Mouse (Mus musculus) liver, adult 2 months (tissue): Measurements from ENCODE around the gene Rps15a. TPM values are rescaled to one million over a fixed set of nuclear protein-coding genes. Genes with fewer than 3 reads are reported as not detected.
A peak's percentile ranks its signal among the peaks of the same experiment; 100 is the strongest.

Experiments used
- DNase-seq: peaks from one replicate; pipeline ENCODE4 v3.0.0-alpha.2; 2011; ENCODE audit warnings: low read depth, low spot score; ENCODE audit errors: extremely low read depth
- H3K27ac ChIP-seq: fragments of 200-500 bp; replicated peaks from 2 replicates; pipeline ENCODE4 v1.5.1; 2012; ENCODE audit warnings: low read depth, mild to moderate bottlenecking, control low read depth, inconsistent platforms, low read length; ENCODE audit not compliant: insufficient read depth
- H3K27me3 ChIP-seq: fragments of 200-500 bp; 2 replicates; pipeline ENCODE4 v1.6.1; 2012; ENCODE audit warnings: mild to moderate bottlenecking, moderate library complexity, low read length, inconsistent platforms; ENCODE audit not compliant: control insufficient read depth, insufficient read depth
- H3K36me3 ChIP-seq: fragments of 200-500 bp; 2 replicates; pipeline ENCODE4 v1.6.1; 2012; ENCODE audit warnings: low read length, inconsistent platforms; ENCODE audit not compliant: control insufficient read depth, insufficient read depth
- H3K4me1 ChIP-seq: fragments of 200-500 bp; 2 replicates; pipeline ENCODE4 v1.6.1; 2011; ENCODE audit warnings: low read length; ENCODE audit not compliant: control insufficient read depth, insufficient read depth
- H3K4me3 ChIP-seq: fragments of 200-500 bp; 2 replicates; pipeline ENCODE4 v1.5.1; 2011; ENCODE audit warnings: low read depth, mild to moderate bottlenecking, control low read depth, low read length, moderate library complexity; ENCODE audit not compliant: insufficient read depth
- H3K79me2 ChIP-seq: fragments of 200-500 bp; 2 replicates; pipeline ENCODE4 v1.6.1; 2012; ENCODE audit warnings: inconsistent platforms, mild to moderate bottlenecking, low read length, moderate library complexity; ENCODE audit not compliant: control insufficient read depth, insufficient read depth
- H3K9ac ChIP-seq: fragments of 200-500 bp; 2 replicates; pipeline ENCODE4 v1.6.1; 2012; ENCODE audit warnings: low read depth, mild to moderate bottlenecking, control low read depth, inconsistent platforms, low read length
- CTCF ChIP-seq: fragments of 200-500 bp; IDR thresholded peaks from 2 replicates; pipeline ENCODE4 v1.5.1; 2011; ENCODE audit warnings: low read depth, low read length, control low read depth
- POLR2A ChIP-seq: fragments of 200-500 bp; IDR thresholded peaks from 2 replicates; pipeline ENCODE4 v1.6.1; 2011; ENCODE audit warnings: low read length, control low read depth; ENCODE audit not compliant: insufficient read depth; ENCODE audit errors: extremely low read depth
- WGBS: fragments of 180-500 bp; shearing (Covaris S2); methylation state at CpG from one replicate; pipeline ENCODE4 v1.1.7; 2018; 5-methylcytosine and 5-hydroxymethylcytosine counted together
- polyA plus RNA-seq: library from polyadenylated mRNA; depleted of rRNA; stranded (reverse); fragments of >200 nt; gene quantifications from 2 replicates; pipeline ENCODE4 v1.2.3, GENCODE M21; 2012
- total RNA-seq: library from RNA; depleted of rRNA; stranded (reverse); fragments of >200 nt; gene quantifications from 2 replicates; pipeline ENCODE4 v1.2.3, GENCODE M21; 2014

Gene Rps15a
- total and polyA plus RNA-seq, 2 experiments = 154 to 651 TPM

DNA sequence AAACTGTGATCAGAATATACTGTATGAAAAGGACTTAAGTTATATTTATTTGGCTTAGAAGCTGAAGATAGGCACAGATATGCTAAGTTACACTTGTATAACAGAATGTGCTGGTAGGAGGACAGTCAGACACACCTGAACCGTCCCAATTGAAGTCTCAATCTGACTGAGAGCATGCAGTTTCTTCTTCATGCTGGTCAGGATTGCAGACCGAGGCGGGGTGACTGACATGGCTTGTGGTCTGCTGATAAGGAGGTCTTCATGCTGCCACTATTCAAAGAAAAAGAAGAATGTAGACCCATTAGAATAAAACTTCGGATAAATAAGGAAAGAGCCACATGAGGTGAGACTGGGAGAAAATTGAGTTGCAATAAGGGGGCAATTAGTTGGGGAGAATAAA lies 27.1 kb upstream of the Rps15a start:
- Histone ChIP-seq H3K4me1 (no peaks in the 10 kb centered on the region; the same call in 1 of the 2 replicates), H3K36me3 (peaks cover 60% of the 10 kb centered on the region), H3K4me3 (no peak overlapping the region), H3K27ac (no peak overlapping the region), H3K9ac (no peak overlapping the region), H3K27me3 (no peaks in the 10 kb centered on the region), H3K79me2 (no peaks in the 10 kb centered on the region; the same call in 1 of the 2 replicates)
- DNase-seq = no peak
- no peak for TF ChIP-seq POLR2A
- no peak for TF ChIP-seq CTCF
- WGBS = 89% methylated on average over 4 of the region's 4 CpGs

DNA sequence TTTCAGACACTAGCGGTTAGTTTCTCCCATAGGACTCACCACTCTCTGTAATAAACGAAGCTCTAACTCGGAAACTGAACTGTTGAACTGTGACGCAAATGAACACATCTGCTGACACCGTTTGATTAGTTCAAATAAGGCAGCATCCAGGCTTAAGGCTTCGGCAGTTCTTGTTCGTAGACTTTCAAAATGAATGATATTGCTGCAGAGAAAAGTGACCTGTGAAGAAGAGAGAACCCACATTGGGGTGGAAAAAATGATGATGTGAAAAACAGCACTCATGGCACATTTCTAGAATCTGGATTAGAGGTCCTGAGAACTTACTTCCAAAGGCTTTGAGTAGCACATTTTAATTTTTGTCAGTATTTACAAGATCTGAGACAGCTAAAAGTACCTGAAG lies 25.3 kb upstream of the Rps15a start:
- H3K27me3 ChIP-seq = no peaks in the 10 kb centered on the region
- no peak overlapping the region for H3K27ac ChIP-seq
- no peak overlapping the region for H3K9ac ChIP-seq
- H3K4me1 ChIP-seq = no peaks in the 10 kb centered on the region
- H3K36me3 ChIP-seq = peaks cover 71% of the 10 kb centered on the region
- TF ChIP-seq CTCF = no peak
- TF ChIP-seq POLR2A = no peak
- no peak overlapping the region for H3K4me3 ChIP-seq
- no peaks in the 10 kb centered on the region; the same call in 1 of the 2 replicates for H3K79me2 ChIP-seq
- 80% methylated on average over 7 of the region's 7 CpGs for WGBS
- DNase-seq = no peak

DNA sequence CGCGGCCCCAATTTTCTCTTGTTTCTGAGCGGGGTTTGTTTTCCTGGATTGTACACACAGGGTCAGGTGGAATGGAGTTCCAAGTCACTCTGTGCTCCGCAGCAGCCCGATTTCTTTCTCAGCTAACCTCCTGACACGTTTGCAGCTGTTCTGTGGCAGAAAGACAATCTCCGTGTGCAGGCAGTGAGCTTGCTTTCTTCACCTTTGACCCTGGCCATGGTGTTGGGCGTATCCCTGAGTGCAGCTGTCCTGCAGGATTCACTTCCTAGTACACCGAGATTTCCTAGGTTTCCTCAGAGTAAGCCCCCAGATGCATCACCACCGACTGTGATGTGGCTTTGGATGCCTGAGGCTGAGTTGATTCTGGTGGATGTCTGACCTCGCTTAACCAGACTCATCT lies 19.1 kb upstream of the Rps15a start:
- Histone ChIP-seq H3K36me3 (peaks cover 45% of the 10 kb centered on the region), H3K4me1 (no peaks in the 10 kb centered on the region), H3K4me3 (no peak overlapping the region), H3K27ac (no peak overlapping the region), H3K9ac (no peak overlapping the region), H3K79me2 (peaks cover 2% of the 10 kb centered on the region; the same call in 1 of the 2 replicates), H3K27me3 (no peaks in the 10 kb centered on the region)
- WGBS = 79% methylated on average over 11 of the region's 11 CpGs
- no peak for DNase-seq
- no peak for TF ChIP-seq CTCF
- TF ChIP-seq POLR2A = no peak

DNA sequence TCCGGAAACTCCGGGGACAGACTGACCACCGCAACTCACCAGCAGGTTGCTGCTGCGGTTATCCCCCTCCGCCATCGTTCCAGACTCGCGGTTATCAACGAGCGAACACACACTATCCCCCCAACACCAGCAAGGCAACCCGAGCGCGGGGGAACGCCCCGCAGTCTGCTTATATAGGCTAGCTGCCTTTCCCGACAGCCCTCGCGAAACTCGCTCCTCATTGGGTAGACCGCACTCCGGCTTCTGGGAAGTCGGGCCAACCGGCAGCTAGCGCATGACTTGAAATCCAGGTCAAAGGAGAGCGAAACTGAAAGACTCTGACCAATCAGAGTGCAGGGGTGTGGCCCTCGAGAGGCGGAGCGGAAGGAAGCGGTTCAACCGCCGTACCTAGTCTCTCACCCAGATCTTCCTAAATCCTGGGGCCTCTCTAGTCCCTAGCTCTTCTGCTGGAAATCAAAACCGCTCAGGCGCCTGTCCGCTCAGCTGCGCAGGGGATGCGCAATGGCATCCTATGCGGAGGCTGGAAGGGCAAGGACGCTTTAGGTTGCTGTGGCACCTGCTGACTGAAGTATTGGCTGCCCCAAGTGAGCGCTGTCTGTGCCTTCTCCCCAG lies 13.5 kb upstream of the Rps15a start, which contains the start of gene Arl6ip1:
Gene Arl6ip1 (minus strand): TSS at position 233 of the 612 bp plus-strand sequence.
- Histone ChIP-seq H3K36me3 (peaks cover 18% of the 10 kb centered on the region), H3K27me3 (no peaks in the 10 kb centered on the region), H3K4me1 (peaks cover 6% of the 10 kb centered on the region), H3K79me2 (peaks cover 6% of the 10 kb centered on the region; the same call in 1 of the 2 replicates), H3K27ac (peak within 1 kb of the TSS; percentile 83), H3K4me3 (peak within 1 kb of the TSS; percentile 72), H3K9ac (peak within 1 kb of the TSS; percentile 79)
- peak; percentile 98 for DNase-seq
- peak; percentile 99 for TF ChIP-seq POLR2A
- no peak for TF ChIP-seq CTCF
- under 1% methylated on average over 39 of the region's 39 CpGs for WGBS

DNA sequence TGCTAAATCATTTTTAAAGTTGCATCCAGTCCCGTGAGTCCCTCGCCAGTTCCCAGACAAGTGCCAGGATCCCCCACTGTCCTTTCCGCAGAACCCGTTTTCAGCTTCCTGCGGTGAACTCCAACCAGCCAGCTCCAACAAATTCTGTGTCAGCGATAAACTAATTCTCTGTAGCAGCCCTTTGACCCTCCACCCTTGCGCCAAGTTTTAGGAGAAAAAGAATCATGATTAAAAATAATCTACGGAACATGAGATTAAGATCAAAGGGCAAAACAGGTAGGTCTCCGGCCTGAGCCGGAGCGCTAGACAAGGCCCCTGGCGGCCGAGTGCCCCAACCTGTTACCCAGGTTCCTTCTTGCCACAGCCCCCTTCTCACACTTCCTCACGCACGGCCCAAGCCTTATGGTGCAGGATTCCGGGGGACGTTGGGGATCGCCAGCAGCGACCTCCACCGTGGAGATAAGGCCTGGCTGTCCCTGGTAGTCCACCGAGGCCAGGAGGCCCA lies 13.0 kb upstream of the Rps15a start:
- peak overlapping the region; percentile 79 for H3K9ac ChIP-seq
- H3K36me3 ChIP-seq = peaks cover 24% of the 10 kb centered on the region
- peak overlapping the region; percentile 72 for H3K4me3 ChIP-seq
- peak; percentile 86 for DNase-seq
- peaks cover 11% of the 10 kb centered on the region; the same call in 1 of the 2 replicates for H3K79me2 ChIP-seq
- peak overlapping the region; percentile 83 for H3K27ac ChIP-seq
- H3K27me3 ChIP-seq = no peaks in the 10 kb centered on the region
- peaks cover 6% of the 10 kb centered on the region for H3K4me1 ChIP-seq
- no peak for TF ChIP-seq CTCF
- no peak for TF ChIP-seq POLR2A
- 1% methylated on average over 21 of the region's 21 CpGs for WGBS
